Mouse (Mus musculus) adrenal gland, postnatal 14 days (tissue): Measurements from ENCODE around the gene Pus7l. TPM values are rescaled to one million over a fixed set of nuclear protein-coding genes. Genes with fewer than 3 reads are reported as not detected.
A peak's percentile ranks its signal among the peaks of the same experiment; 100 is the strongest.
"Not testable (repeated sequence)": the region's sequence is repeated elsewhere in the genome, so short reads cannot be mapped to it uniquely, and the experiment has no call there.

ENCODE experiments used
- DNase-seq: peaks from one replicate; pipeline ENCODE4 v3.0.0; 2021; ENCODE audit warnings: mixed read lengths
- total RNA-seq: library from RNA; stranded (reverse); gene quantifications from 2 replicates; pipeline ENCODE4 v1.2.3, GENCODE M21; 2021

Gene Pus7l
- total RNA-seq, 1 experiment from 2014 or later = 5.2 TPM

GRCm38 (mm10) chr15:94542567-94543408, 559 bp downstream of the Pus7l start:
- DNase-seq = no peak

- DNase-seq = no peak
These were observed 4.1 kb downstream of the Pus7l start for GRCm38 (mm10) chr15:94539296-94539695.

- DNase-seq = no peak
These were observed 7.8 kb downstream of the Pus7l start for GRCm38 (mm10) chr15:94535521-94535920.

GRCm38 (mm10) chr15:94532956-94533355, 10.4 kb downstream of the Pus7l start:
- no peak for DNase-seq

- DNase-seq = no peak
These were observed 11.0 kb downstream of the Pus7l start for GRCm38 (mm10) chr15:94532306-94532705.

GRCm38 (mm10) chr15:94530519-94530918, 12.8 kb downstream of the Pus7l start:
- DNase-seq = no peak

GRCm38 (mm10) chr15:94524956-94525355, 18.4 kb downstream of the Pus7l start:
- peak; percentile 32 for DNase-seq

- DNase-seq = peak; percentile 60
These were observed 20.1 kb downstream of the Pus7l start for GRCm38 (mm10) chr15:94523251-94523650.

- no peak for DNase-seq
These were observed 22.4 kb downstream of the Pus7l start for GRCm38 (mm10) chr15:94520959-94521358.

GRCm38 (mm10) chr15:94520205-94520900, 23.0 kb downstream of the Pus7l start:
- DNase-seq = peak; percentile 36

- peak; percentile 25 for DNase-seq
These were observed 25.3 kb downstream of the Pus7l start for GRCm38 (mm10) chr15:94517913-94518491.

GRCm38 (mm10) chr15:94503451-94504215, 39.7 kb downstream of the Pus7l start:
- DNase-seq = peak; percentile 24

GRCm38 (mm10) chr15:94499260-94499659, 44.1 kb downstream of the Pus7l start:
- no peak for DNase-seq

GRCm38 (mm10) chr15:94495936-94496335, 47.4 kb downstream of the Pus7l start:
- DNase-seq = peak; percentile 14

GRCm38 (mm10) chr15:94494445-94494844, 48.9 kb downstream of the Pus7l start:
- DNase-seq = no peak

- no peak for DNase-seq
These were observed 53.9 kb downstream of the Pus7l start for GRCm38 (mm10) chr15:94489433-94489832.

GRCm38 (mm10) chr15:94488028-94488427, 55.3 kb downstream of the Pus7l start:
- not testable (repeated sequence) for DNase-seq

GRCm38 (mm10) chr15:94482555-94482954, 60.8 kb downstream of the Pus7l start:
- DNase-seq = no peak

GRCm38 (mm10) chr15:94480792-94481191, 62.6 kb downstream of the Pus7l start:
- no peak for DNase-seq

- DNase-seq = no peak
These were observed 63.1 kb downstream of the Pus7l start for GRCm38 (mm10) chr15:94480248-94480647.

GRCm38 (mm10) chr15:94479513-94480136, 63.7 kb downstream of the Pus7l start:
- DNase-seq = no peak

GRCm38 (mm10) chr15:94478706-94479105, 64.6 kb downstream of the Pus7l start:
- DNase-seq = no peak
